Mouse (Mus musculus): ENCODE measurements around the gene Gm11444.

DNA sequence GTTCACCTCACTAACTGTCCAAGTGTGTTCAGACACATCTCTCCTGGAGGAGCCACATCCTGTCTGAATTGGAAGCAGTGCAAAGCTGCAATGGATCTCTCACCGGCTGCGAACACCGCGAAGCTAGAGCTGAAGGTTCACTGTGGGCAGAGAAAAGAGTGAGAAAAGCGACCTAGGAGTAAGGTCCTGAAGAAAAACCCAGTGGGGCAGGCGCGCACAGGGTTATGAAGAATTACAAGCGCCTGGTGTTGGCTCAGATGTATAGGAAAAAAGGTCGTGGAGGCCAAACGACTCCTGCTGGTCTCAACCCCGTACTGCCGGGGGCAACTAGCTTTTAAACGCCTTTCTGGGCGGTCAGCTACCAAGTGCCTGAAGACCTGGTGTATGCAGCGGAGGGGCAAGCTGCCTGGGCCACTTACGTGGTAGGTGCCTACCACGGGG is 19.2 kb downstream of the Gm11444 start:
- TF ChIP-seq CTCF (conservative IDR thresholded peaks at IDR 0.05; ENCODE audit: low read length): peak; percentile 31
- TF ChIP-seq POU5F1 (IDR thresholded peaks at IDR 0.05; ENCODE audit: borderline replicate concordance, low read length): no peak
